Mouse (Mus musculus) bone marrow macrophage, adult 2 months (primary cell): ENCODE data around the gene Fgf22.

Experiments used
- CTCF ChIP-seq: IDR thresholded peaks from 2 replicates; pipeline ENCODE4 v1.5.1; 2012; ENCODE audit warnings: low read depth, mild to moderate bottlenecking, low read length, moderate library complexity
- POLR2A ChIP-seq: IDR thresholded peaks from 2 replicates; pipeline ENCODE4 v1.6.1; 2012; ENCODE audit warnings: mild to moderate bottlenecking, low read depth, low read length, borderline replicate concordance

GRCm38 (mm10) chr10:79716254-79716987 is 38.5 kb upstream of the Fgf22 start, which contains the start of gene Hcn2:
- TF ChIP-seq CTCF (no peak), POLR2A (no peak)
